Mouse (Mus musculus) lung, embryonic 16.5 days (tissue): ENCODE measurements around the gene Smarcc1. TPM values are rescaled to one million over a fixed set of nuclear protein-coding genes. Genes with fewer than 3 reads are reported as not detected.
A peak's percentile ranks its signal among the peaks of the same experiment; 100 is the strongest.
"Not testable (repeated sequence)": the region's sequence is repeated elsewhere in the genome, so short reads cannot be mapped to it uniquely, and the experiment has no call there.

Experiments used
- ATAC-seq: fragments of 200-750 bp; cut with Nextera tagmentation; 2 replicates; pipeline ENCODE4 v1.8.0; 2017; ENCODE audit warnings: low read depth, mild to moderate bottlenecking, moderate library complexity
- H3K27ac ChIP-seq: fragments of 300-500 bp; sonication (generic); 2 replicates; pipeline ENCODE4 v1.5.1; 2014; ENCODE audit warnings: mild to moderate bottlenecking, control low read depth, low read length
- H3K27me3 ChIP-seq: fragments of 300-500 bp; sonication (generic); 2 replicates; pipeline ENCODE4 v1.6.1; 2014; ENCODE audit warnings: low read depth, low read length, mixed read lengths; ENCODE audit not compliant: control insufficient read depth, insufficient read depth
- H3K36me3 ChIP-seq: fragments of 300-500 bp; sonication (generic); 2 replicates; pipeline ENCODE4 v1.6.1; 2014; ENCODE audit warnings: low read length; ENCODE audit not compliant: control insufficient read depth, insufficient read depth
- H3K4me1 ChIP-seq: fragments of 300-500 bp; sonication (generic); replicated peaks from 2 replicates; pipeline ENCODE4 v1.6.1; 2014; ENCODE audit warnings: low read length, mixed read lengths; ENCODE audit not compliant: control insufficient read depth, insufficient read depth
- H3K4me2 ChIP-seq: fragments of 300-500 bp; sonication (generic); 2 replicates; pipeline ENCODE4 v1.6.1; 2014; ENCODE audit warnings: low read depth, low read length, control low read depth
- H3K4me3 ChIP-seq: fragments of 300-500 bp; sonication (generic); 2 replicates; pipeline ENCODE4 v1.5.1; 2014; ENCODE audit warnings: mild to moderate bottlenecking, low read length, control low read depth
- H3K9ac ChIP-seq: fragments of 300-500 bp; sonication (generic); 2 replicates; pipeline ENCODE4 v1.6.1; 2014; ENCODE audit warnings: low read length, control low read depth
- H3K9me3 ChIP-seq: fragments of 300-500 bp; sonication (generic); 2 replicates; pipeline ENCODE4 v1.6.1; 2016; ENCODE audit warnings: low read length; ENCODE audit not compliant: control insufficient read depth
- WGBS: fragments of 180-500 bp; shearing (Covaris S2); extraction: QIAGEN DNeasy Blood & Tissue Kit; methylation state at CpG from one replicate; pipeline ENCODE4 v1.1.7; 2014; 5-methylcytosine and 5-hydroxymethylcytosine counted together
- polyA plus RNA-seq: library from polyadenylated mRNA; unstranded; fragments of >200 nt; fragmentation: Nextera tagmentation; extraction: Ambion mirVana; gene quantifications from 2 replicates; pipeline ENCODE4 v1.2.1, GENCODE M21; 2015

Gene Smarcc1
- polyA plus RNA-seq = 86.0 and 87.1 TPM in 2 replicates

DNA sequence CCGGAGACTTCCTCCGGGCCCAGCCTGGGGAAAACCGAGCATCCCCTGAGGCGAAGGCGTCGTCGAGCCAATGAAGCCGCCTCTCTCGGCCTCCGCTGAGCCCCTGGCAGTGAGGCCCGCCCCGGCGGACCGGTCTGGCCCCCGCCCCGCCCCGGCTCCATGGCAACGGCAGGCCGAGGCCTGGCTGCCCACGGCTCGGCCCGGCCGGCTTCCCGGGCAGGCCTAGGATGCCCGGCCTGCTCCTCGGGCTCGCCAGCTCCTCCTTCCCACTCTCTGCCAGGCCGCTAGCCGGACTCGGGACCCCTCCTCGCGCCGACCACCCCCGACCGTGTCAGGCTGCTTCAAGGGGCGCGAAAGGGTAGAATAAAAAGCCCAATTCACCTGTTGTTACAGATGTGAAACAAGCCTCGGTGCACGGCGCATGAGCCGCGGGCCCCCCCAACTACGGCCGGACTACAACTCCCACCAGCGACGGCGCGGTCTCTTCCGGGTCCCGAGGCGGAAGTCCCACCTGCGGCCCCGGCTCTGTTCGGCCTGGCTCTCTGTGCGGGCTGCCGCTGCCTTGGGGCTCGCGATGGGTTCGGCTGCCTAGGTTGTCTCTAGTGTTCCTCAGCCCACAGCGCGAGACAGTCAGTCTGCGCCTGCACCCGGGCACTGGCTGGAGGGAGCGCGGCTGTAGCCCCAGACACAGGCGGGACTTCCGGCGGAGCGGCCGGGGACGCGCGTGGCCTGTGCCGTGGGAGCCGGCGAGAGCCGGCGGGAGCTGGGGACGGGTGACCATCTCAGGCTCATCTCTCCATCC lies at the start of gene Smarcc1:
Gene Smarcc1 (plus strand): TSS at position 732 of the 802 bp plus-strand sequence.
- Histone ChIP-seq H3K9me3 (no peaks in the 10 kb centered on the region), H3K27ac (peak within 1 kb of the TSS; percentile 98), H3K27me3 (no peaks in the 10 kb centered on the region), H3K4me1 (peaks cover 10% of the 10 kb centered on the region), H3K4me3 (peak within 1 kb of the TSS; percentile 86), H3K9ac (peak within 1 kb of the TSS; percentile 91), H3K4me2 (peak within 1 kb of the TSS; percentile 86), H3K36me3 (peaks cover 11% of the 10 kb centered on the region)
- under 1% methylated on average over 78 of the region's 79 CpGs for WGBS
- ATAC-seq = peak; percentile 98

GRCm38 (mm10) chr9:110068745-110069144 lies 48.8 kb upstream of the Smarcc1 start:
- H3K4me3 ChIP-seq = no peak overlapping the region
- peaks cover 3% of the 10 kb centered on the region for H3K4me1 ChIP-seq
- no peak overlapping the region for H3K9ac ChIP-seq
- WGBS = 88% methylated on average over 6 of the region's 6 CpGs
- H3K36me3 ChIP-seq = peaks cover 28% of the 10 kb centered on the region
- ATAC-seq = no peak
- no peak overlapping the region for H3K27ac ChIP-seq
- H3K9me3 ChIP-seq = no peaks in the 10 kb centered on the region
- H3K27me3 ChIP-seq = no peaks in the 10 kb centered on the region
- H3K4me2 ChIP-seq = no peak overlapping the region

GRCm38 (mm10) chr9:110070358-110070757 lies 47.1 kb upstream of the Smarcc1 start:
- H3K36me3 ChIP-seq = peaks cover 28% of the 10 kb centered on the region
- peaks cover 3% of the 10 kb centered on the region for H3K4me1 ChIP-seq

DNA sequence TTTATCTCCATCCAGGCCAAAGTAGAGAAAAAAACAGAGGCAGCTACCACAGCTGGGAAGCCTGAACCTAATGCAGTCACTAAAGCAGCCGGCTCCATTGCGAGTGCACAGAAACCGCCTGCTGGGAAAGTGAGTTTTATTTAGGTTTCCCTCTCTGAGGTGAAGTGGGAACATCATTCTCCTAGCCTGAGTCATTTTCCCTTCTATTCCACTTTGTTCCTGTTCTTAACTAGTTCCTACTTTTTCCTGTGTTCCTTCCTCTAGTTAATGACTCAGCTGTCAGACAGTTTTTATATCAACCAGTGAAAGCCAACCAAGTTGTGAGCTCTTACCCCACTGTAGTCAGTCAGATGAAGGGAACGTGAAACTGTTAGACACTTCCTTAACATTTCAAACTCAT lies 46.5 kb upstream of the Smarcc1 start:
- Histone ChIP-seq H3K36me3 (peaks cover 28% of the 10 kb centered on the region), H3K9ac (no peak overlapping the region), H3K27ac (no peak overlapping the region), H3K9me3 (no peaks in the 10 kb centered on the region), H3K4me2 (no peak overlapping the region), H3K27me3 (no peaks in the 10 kb centered on the region), H3K4me3 (no peak overlapping the region), H3K4me1 (peaks cover 3% of the 10 kb centered on the region)
- ATAC-seq = no peak
- 78% methylated on average over 4 of the region's 4 CpGs for WGBS

More at GRCm38 (mm10) chr9:110070358-110070757, 47.1 kb upstream of the Smarcc1 start:
- H3K4me3 ChIP-seq = no peak overlapping the region
- WGBS = 57% methylated on average over 9 of the region's 9 CpGs
- H3K27ac ChIP-seq = no peak overlapping the region
- H3K4me2 ChIP-seq = no peak overlapping the region
- ATAC-seq = peak; percentile 67
- H3K9ac ChIP-seq = no peak overlapping the region
- no peaks in the 10 kb centered on the region for H3K27me3 ChIP-seq
- H3K9me3 ChIP-seq = no peaks in the 10 kb centered on the region

DNA sequence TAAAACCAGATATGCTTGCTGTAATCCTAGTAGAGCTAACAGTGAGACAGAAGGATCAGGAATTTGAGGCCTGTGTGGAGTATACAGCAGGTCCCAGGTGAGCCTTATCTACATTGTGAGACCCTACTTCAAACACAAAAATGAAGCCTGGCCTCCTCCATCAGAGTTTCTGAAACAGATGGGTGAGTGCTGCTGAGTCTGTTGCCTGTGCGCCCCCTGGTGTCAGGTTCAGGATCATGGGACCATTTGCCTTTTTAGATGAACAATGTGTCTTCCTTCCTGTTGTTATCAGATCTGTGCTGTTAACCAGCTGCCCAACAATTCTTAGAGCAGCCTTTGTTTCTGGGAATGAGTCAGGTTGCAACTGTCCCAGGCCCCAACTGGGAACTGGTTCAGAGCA lies 45.7 kb upstream of the Smarcc1 start:
- Histone ChIP-seq H3K4me2 (no peak overlapping the region), H3K9me3 (no peaks in the 10 kb centered on the region), H3K4me1 (peaks cover 3% of the 10 kb centered on the region), H3K4me3 (no peak overlapping the region), H3K27ac (no peak overlapping the region), H3K9ac (no peak overlapping the region), H3K36me3 (peaks cover 28% of the 10 kb centered on the region), H3K27me3 (no peaks in the 10 kb centered on the region)
- ATAC-seq = peak; percentile 49; the same call in 1 of the 2 replicates
- WGBS = 19% methylated on average over 1 of the region's 1 CpGs

- not testable (repeated sequence) for H3K4me3 ChIP-seq, H3K27ac ChIP-seq, H3K9ac ChIP-seq, H3K27me3 ChIP-seq, H3K4me1 ChIP-seq, H3K4me2 ChIP-seq, H3K9me3 ChIP-seq, ATAC-seq
- WGBS = 73% methylated on average over 4 of the region's 7 CpGs
- H3K36me3 ChIP-seq = peaks cover 11% of the 10 kb centered on the region
These were observed 41.0 kb upstream of the Smarcc1 start for GRCm38 (mm10) chr9:110076468-110076867.

DNA sequence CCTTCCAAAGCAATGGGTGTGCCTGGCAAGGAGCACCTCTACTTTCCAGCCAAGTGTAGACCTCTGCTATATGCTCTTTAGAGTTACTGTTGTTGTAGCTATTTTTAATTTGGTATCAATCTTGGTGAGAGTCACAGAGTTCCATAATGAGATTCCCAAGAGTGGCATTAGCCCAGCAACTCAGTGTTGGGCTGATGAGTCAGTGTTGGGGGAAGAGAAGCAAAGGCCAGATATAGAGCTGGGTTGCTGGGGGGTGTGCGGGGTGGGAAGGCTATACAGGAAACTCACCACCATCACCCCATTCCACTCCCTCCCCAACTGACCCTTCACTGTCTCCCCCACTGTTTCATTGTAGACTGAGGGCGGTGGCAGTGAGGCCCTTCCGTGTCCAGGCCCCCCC lies 36.4 kb upstream of the Smarcc1 start:
- H3K27ac ChIP-seq = no peak overlapping the region
- H3K27me3 ChIP-seq = no peaks in the 10 kb centered on the region
- no peak overlapping the region for H3K4me3 ChIP-seq
- H3K36me3 ChIP-seq = peaks cover 26% of the 10 kb centered on the region
- H3K9me3 ChIP-seq = no peaks in the 10 kb centered on the region
- ATAC-seq = no peak
- no peak overlapping the region for H3K9ac ChIP-seq
- H3K4me1 ChIP-seq = peaks cover 11% of the 10 kb centered on the region
- WGBS = 71% methylated on average over 3 of the region's 3 CpGs
- H3K4me2 ChIP-seq = no peak overlapping the region

DNA sequence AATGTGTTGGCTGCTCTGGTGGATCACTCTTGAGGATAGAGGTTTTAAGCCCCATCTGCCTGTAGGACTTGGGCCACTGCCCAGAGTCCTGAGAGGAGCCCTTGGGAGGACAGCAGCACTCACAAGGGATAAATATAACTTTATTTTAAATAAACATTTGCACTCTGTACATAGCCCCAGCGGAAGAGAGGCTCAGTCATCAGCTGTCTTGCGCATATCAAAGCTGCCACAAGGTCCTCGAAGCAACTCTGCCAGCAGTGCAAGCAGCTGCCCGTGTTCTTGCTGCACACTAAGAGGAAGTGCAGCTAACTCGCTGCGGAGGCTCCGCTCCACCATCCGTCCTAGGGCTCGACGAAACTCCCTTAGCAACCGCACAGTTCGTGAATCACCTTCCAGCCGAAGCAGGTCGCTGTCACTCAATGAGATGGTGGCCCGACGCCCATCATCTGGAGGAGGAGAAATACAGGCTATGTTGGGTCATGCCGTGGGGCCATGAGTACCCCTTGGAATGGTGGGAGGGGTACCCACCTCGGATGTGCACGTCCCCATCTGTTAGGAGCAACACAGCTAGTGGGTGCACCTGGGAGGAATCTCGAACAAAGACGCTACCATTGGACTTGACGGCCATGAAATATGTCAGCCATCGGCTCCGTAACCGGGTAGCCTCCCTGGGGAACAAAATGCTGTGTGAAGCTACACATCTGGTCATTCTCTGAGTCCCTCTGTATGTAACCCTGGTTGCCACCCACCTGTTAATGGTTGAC lies 33.1 kb upstream of the Smarcc1 start:
- whole genome bisulfite sequencing = 57% methylated on average over 25 of the region's 25 CpGs
- H3K27ac ChIP-seq = 0 out of 2 replicates have a peak overlapping the region, but pooled peaks have one; percentile 3
- H3K36me3 ChIP-seq = peaks cover 45% of the 10 kb centered on the region
- H3K4me1 ChIP-seq = peaks cover 11% of the 10 kb centered on the region
- H3K4me2 ChIP-seq = no peak overlapping the region
- H3K4me3 ChIP-seq = no peak overlapping the region
- H3K9me3 ChIP-seq = no peaks in the 10 kb centered on the region
- peak; percentile 85 for ATAC-seq
- H3K27me3 ChIP-seq = no peaks in the 10 kb centered on the region
- no peak overlapping the region for H3K9ac ChIP-seq

GRCm38 (mm10) chr9:110085693-110086092 lies 31.8 kb upstream of the Smarcc1 start:
- no peak overlapping the region for H3K27ac ChIP-seq
- H3K27me3 ChIP-seq = no peaks in the 10 kb centered on the region
- H3K4me1 ChIP-seq = peaks cover 11% of the 10 kb centered on the region
- no peak for ATAC-seq
- no peak overlapping the region for H3K9ac ChIP-seq
- no peak overlapping the region for H3K4me3 ChIP-seq
- H3K4me2 ChIP-seq = no peak overlapping the region
- WGBS = 87% methylated on average over 8 of the region's 8 CpGs
- H3K9me3 ChIP-seq = no peaks in the 10 kb centered on the region
- peaks cover 50% of the 10 kb centered on the region for H3K36me3 ChIP-seq
